Mouse (Mus musculus): Measurements from ENCODE around the gene 1700056E22Rik.
A peak's percentile ranks its signal among the peaks of the same experiment; 100 is the strongest.

1700056E22Rik gene

DNA sequence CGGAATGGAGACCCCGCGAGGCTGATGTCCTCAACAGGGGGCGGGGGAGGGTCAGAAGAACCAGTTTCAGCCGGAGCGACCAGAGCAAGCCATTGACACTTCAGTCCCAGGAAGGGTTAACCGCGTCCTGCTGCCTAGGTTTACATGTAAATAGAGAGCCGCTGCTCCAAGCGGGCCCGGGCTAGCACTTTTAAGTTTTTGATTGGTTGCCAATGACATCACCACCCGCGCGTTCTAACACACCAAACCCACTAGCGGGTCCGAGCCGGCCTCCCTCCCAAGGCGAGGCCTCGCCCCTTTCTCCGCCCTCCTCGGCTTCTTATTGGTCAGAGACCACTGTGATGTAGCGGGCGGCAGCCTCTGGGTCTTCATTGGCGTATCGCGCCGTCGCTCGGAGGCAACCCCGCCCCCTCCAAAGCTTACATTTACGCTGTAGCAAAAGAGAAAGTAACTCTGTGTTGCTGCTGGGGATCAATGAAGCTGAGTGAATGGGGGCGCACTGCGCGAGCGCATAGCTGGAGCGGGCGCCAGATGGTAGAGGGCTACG is at the start of gene 1700056E22Rik:
Gene 1700056E22Rik, minus strand, starts transcription at position 291 of the 547 bp plus-strand sequence.
- peak; percentile 89 for DNase-seq (ENCODE audit: extremely low spot score, low read depth, low spot score)

DNA sequence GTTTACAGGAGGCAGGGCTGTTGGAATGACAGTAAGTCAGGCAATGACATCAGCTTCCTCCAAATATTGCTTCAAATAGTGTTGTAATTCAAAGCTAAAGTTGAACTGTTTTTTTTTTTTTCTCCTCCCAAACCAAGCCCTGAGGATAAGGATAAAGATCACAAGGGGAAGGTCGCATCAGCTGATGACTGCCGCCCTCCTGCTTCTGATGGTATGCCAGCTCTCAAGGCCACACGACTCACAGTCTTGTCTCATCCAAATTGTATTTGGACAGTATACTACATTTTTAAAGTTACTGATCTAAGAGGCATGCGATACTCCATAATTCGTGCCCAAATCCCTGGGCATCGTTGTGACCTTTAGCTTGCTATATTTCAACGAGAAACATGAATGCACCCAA is 49.1 kb upstream of the 1700056E22Rik start:
- no peak for DNase-seq (ENCODE audit: extremely low spot score, low read depth, low spot score)

DNA sequence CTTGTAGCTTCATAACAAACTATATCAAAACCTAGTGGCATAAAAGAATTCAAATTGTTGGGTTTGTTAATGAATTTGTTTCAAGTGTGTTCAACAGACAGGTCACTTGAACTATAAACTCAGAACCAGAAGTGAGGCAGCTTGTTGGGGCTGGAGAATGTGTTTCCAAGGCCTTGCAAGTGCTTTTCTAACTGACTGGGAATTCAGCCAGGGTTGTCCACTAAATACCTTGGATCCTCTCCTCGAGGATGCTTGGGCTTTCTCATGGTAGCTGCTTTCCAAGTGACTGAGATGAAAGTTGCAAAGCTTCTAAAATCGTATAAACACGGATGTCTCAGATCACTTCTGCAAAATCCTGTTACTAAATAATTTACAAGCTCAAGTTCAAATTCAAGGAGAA is 48.6 kb upstream of the 1700056E22Rik start:
- no peak for DNase-seq (ENCODE audit: extremely low spot score, low read depth, low spot score)

DNA sequence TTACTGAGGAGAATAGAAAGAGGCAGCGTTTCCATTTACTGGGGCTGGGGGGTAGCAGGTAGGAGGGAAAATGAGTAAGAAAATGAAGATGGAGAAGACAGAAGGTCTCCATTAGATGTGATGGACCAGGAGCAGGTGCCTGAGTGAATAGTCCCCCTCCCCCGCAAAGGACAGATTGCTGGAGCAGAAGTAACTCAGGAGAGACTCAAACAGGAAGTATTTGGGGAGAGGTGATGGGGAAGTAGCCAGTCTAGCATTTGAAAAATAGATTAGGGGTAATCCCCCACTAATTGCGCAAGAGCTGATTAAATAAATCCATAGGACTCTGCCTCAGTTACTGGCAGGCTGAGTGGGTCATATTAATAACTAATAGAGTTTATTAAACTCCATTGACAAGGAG is 45.2 kb upstream of the 1700056E22Rik start:
- no peak for DNase-seq (ENCODE audit: extremely low spot score, low read depth, low spot score)

DNA sequence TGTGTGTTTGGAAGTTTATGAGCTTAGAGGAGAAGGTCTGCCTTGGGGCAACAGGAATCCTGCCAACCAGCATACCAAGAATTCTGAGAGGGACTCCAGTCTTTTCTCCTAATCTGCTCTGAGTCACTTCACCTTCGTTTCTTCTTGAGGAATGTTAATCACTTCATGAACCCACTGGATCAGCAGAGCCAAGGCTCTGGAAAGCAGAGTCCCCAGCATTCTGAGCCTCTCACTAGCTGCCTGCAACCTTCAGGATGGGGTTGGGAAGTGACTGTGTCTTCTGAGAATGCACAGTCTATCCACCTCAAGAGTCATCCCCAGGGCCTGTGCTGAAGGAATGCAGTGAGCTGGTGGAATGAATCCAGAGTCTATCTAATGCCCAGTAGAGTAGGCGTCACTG is 42.7 kb upstream of the 1700056E22Rik start:
- DNase-seq (ENCODE audit: extremely low spot score, low read depth, low spot score) = no peak

DNA sequence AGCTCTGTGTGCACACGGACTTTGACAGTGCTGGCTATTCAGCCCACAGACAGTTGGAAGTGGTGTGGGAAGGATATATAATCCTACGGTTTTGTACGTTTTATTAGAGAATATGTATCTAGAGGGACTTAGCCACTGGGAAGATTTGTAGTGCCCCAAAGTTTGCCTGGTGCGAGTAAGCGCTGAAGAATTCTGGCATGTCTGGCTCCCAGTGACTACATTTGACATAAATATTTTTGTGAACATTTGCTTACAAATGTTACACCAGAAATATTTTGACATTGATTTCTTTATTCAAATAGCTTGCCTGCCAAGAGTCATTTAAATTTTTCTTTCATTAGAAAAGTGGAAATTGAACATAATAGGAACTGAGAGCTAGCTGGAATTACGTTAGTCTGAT is 42.0 kb upstream of the 1700056E22Rik start:
- DNase-seq (ENCODE audit: extremely low spot score, low read depth, low spot score) = no peak

DNA sequence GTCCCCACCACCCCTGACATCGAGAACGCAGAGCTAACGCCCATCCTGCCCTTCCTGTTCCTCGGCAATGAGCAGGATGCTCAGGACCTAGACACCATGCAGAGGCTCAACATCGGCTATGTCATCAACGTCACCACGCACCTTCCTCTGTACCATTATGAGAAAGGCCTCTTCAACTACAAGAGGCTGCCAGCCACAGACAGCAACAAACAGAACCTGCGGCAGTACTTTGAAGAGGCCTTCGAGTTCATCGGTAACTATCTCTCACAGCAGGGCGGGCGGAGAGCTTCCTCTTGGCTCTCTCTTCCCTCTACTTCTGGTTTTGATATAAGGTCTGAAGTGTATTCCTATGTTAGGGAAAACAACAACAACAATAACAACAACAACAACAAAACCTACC is 34.9 kb upstream of the 1700056E22Rik start:
- DNase-seq (ENCODE audit: extremely low spot score, low read depth, low spot score) = no peak

DNA sequence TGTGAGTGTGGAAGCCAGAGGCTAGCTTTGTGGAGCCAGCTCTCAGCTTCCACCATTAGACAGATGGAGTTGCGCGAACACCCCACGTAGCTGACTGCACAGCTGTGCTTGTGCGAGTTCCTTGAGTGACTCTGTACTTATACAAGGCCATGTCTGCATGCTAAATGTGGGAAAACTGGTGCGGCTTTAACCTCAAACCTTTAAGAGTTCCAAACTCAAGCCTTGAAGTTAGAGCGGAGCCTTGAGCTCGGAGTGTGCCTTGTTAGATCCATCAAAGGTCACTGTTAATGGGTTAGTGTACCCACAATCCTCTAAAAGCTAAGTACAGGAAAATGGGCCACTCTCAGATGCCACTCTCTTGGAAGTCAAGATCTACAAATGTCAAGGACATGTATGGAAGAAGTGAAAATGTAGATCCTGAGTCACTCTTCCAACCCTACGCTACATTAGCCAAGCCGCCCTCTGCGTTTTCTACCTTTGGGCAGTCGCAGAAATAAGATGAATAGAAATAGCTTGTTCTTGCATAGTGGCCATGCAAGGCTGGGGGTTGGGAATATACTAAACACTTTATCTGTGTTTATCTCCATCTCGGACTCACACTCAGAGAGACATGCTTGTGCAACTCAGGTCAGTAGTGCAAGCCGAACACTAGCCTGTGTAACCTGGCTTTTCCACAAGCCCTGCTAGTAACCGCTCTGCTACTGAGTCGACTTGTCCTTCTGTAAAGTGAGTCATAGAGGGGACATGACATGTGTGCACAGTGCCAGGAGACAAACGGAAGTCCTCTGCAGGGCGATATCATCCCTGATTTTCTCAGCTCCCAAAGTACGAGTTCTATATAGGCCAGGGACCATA is 33.8 kb upstream of the 1700056E22Rik start:
- DNase-seq (ENCODE audit: extremely low spot score, low read depth, low spot score) = no peak

DNA sequence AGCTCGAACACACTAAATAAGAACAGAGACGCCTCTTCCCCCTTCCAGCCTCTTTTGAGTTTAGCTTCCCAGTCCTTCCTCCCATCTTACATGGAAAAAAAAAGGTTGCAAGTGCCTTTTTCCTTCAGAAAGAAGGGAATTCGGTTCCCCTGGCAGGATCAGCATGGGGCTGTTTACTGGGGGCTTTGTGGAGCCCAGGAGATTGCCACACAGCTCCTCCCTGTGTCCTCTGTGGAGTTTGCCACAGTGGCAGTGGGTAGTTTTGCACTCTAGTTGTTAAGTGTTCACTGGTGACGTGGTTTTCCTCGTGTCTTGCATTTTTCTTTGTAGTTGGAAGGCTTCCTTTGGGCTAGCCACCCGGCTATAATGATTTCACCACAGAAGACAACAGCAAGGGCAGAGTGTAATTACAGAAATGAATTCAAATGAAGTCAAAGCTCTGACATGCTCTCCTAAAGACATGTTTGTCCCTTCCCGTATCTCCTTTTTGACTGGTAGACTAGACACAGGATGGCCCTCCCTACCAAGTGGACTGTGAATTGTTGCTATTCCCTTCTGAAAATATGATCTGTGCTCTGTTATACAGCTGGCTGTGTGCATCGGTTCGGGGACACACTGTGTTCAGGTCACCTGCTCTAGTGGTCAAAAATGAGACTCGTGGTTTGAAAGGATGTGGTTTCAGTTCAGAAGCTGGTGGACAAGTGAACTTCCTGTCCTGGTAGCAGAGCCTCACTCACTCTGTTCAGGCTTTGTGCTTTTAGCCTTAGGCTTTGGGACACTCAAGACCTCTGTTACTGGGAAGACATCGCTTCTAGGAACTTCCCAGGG is 32.6 kb upstream of the 1700056E22Rik start:
- DNase-seq (ENCODE audit: extremely low spot score, low read depth, low spot score) = no peak

DNA sequence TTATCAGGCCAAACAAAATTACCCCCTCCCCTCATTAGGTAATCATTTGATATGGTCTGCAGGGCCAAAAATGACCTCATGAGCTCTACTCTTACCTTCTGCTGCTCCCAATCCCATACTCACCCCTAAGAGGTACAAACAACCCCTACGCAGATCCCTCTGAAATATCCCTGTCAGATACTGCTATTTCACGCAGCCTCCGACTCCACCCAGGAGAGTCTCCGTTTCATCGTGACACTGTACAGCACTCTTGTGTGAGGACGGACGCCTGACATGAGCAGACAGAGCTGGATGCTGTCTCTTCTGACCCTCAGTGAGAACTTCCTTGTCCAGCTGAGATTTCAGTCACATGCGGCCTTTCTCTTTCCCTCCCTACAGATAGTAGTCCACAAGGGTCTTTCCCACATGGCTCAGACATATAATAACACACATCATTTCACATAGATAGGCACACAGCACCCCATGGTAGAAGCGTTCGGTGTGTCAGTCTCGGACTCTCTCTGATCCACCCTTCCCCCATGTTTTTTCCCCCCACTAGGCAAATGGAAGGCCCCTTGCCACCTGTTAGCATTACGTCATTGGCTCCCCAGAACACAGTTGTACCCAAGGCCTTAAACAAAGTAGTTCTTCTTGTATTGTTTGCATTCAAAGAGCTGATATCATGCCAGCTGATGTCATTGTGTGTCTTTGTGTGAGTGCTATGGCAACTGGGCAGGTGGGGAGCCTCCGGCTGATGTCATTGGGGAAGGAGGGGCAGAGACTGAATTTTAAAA is 31.7 kb upstream of the 1700056E22Rik start:
- no peak for DNase-seq (ENCODE audit: extremely low spot score, low read depth, low spot score)

DNA sequence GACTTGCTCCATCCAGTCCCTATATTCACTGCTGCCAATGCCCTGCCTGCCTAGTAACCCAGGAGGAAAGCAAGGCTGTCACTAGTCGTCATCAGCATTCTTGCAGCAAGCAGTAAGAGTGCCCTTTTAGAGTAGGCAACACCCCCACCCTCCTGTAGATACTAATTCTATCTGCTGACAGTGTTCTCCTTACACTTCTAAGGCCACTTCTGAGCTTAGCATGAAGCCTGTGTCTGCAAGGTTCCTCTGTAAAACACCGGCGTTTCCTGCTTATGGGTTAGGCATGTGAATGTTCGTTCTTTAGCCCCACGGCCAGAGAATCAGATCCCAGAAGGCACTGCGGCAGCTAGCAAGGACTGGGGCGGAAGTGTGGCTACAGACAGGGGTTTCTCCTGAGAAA is 30.2 kb upstream of the 1700056E22Rik start:
- no peak for DNase-seq (ENCODE audit: extremely low spot score, low read depth, low spot score)

DNA sequence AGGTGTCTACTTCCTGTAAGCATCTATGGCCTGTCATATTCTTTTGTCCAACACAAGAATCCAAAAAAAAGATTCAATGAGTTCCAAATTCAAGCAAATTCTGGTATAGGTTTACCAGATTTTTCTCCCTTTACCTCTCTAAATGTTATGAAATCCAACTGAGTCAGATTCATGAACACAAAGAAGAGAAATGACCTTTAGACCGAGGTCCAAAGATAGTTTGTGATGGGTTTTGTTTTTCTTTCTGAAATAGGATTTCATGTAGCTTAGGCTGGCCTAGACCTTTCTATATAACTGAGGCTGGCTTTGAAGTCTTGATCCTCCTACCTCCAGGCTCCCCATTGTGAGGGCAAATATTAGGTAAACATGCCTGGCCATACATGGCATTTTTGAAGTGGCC is 27.8 kb upstream of the 1700056E22Rik start:
- DNase-seq (ENCODE audit: extremely low spot score, low read depth, low spot score) = no peak

DNA sequence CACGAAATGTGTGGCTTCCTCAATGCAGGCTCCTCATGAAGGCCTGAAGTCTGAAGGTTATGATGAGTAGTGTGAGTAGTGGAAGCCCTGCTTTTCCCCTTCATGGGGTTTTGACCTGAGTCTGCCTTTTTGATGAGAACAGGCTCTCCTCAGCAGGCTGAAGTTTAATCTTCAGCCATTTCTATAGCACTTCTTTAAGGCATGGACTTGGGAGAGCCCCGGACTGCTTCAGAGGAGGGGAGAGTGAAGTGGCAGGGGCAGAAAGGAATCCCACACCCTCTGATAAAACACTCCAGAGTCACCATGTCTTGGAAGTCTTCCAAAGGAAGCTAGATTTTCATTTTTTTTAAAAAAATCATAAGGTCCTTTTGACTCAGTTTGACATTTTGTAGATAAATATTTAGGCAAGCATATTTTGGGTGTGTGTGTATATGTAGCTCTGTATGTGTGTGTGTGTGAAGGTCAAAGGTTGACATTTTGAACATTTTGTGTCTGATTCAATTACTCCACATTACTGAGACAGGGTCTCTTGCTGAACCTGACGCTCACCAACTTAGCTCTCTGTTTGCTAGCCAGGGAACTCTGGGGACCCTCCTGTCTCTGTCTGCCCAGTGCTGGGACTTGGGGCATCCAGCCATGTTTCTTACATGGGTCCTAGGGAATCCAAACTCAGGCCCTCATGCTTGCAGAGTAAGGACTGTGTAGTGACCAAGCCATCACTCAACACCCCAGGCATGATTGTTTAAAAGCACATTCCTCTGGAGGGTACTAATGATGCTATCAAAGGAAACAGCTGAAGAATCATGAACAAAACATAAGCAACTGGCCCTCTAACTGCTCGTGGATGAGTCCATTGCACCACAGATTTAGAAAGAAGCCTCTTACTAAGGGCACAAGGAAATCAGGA is 27.0 kb upstream of the 1700056E22Rik start:
- no peak for DNase-seq (ENCODE audit: extremely low spot score, low read depth, low spot score)

DNA sequence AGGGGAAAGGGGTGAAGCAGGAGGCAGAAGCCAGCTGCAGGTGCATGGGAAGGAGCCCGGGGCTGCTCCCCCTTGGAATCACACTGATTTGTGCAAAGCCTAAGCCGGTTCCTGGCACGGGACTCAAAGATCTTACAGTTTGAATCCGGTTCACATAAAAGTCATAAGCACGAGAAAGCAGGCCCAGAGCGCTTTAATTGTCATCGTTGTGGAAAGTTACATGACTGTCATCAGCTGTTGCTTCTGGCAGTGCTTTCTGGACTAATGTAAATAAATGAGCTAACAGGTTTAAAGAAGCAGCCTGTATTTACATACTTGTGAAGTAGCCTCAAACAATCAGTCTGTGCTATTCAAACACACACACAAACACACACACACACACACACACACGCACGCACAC is 26.3 kb upstream of the 1700056E22Rik start:
- DNase-seq (ENCODE audit: extremely low spot score, low read depth, low spot score) = no peak

DNA sequence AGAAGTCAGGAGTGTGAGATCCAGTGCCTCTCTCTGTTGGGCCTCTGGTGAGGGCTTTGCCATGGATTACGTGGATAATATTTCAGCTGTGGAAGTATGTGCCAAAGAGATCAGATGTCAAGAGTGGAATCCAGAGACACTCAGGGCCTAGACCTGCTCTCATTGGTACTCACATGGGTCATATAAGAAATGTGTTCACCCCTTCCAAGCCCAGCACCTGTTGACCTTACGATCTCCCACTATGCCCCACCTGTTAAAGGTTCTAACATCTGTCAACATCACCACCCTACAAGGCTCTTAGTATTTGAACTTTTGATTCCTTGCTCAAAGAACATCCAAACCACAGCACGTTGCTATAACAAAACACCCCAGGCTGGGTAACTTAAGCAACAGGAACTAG is 25.7 kb upstream of the 1700056E22Rik start:
- no peak for DNase-seq (ENCODE audit: extremely low spot score, low read depth, low spot score)

DNA sequence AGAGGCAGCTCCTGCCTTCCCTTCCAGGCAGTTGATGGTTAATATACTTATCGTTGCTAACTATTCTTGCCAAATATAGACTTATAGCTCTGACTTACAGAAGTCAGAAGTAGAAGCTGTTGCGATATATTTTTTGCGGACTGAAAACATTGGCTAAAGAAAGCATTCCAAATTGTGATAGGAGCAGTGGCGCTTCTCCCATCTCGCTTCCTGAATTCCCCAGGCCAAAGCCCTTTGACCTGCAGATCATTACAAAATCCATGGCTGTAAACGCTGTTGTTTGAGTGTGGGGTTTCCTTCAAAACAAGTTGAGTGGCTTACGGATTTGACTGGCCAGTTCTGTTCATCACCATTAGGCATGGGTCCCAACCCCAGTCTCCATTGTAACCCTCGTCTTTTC is 24.1 kb upstream of the 1700056E22Rik start:
- no peak for DNase-seq (ENCODE audit: extremely low spot score, low read depth, low spot score)

DNA sequence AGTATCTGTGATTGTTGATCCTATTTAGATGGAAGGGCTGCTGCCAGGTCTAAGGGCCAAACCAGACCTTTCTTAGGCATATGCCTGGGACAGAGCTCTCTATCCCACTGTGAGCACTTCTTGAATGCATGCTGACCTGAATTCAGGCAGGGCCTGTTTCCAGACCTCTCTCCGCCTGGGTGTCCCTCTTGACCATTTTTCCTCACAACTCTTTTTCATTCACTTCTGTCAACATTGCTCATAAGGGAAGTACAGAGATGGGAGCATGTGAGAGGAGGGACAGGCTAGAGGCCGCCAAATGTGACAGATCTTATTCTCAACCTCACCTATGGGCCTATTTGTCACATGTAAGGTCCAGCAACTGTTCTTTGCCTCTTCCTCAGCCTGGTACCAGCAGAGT is 20.1 kb upstream of the 1700056E22Rik start:
- DNase-seq (ENCODE audit: extremely low spot score, low read depth, low spot score) = no peak

DNA sequence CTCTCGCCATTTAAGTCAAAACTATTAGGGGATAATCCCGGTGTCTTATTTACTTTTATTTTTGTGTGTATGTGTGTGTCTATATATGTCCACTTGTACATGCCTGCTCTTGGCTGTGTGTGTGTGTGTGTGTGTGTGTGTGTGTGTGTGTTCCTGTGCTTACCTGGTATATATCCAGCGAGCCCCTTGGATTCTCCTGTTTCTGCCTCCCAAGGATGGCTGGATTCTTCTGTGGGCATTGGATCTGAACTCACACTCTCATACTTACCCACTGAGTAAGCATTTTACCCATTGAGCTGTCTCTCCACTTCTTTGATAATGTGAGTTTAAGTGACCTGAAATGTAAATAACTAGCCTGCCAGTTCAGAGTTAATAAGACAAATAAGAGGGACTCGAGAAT is 19.6 kb upstream of the 1700056E22Rik start:
- DNase-seq (ENCODE audit: extremely low spot score, low read depth, low spot score) = no peak

DNA sequence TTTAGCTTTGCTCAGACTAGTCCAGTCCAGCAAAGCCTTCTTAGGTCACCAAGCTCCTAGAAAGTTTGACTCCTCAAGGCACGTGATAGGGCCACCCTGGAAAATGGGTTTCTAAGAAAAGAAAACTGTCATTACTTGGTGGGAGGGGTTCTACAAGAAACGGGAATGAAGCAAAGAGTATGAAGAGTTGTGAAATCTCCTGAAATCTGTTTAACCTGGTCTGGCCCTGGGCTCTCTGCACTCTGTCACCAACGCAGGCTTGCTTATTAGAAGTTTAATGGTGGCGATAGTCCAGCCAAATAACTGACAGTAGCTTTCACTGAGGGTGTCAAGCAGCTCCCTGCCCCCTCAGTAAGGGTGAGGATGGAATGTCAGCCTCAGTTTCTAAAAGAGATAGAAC is 19.0 kb upstream of the 1700056E22Rik start:
- DNase-seq (ENCODE audit: extremely low spot score, low read depth, low spot score) = no peak

DNA sequence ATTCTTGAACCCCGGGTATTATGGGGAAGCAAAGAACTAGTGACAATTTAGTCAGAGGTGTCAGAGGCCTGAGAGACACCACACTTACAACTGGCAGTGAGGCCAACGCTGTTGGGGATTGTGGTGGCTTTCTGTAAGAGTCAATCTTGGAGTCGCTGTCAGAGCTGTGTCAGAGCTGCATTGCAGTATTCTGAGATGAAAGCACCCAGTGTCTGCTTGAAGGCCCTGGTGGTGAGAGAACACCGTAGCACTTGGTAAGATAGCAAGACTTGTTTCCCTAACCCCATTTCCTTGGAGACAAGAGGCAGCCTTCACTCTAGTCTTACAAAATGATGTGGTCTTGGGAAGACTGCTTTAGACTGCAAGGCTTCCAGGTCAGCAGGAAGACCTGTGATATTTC is 18.2 kb upstream of the 1700056E22Rik start:
- DNase-seq (ENCODE audit: extremely low spot score, low read depth, low spot score) = no peak

All from hindlimb bud, embryonic 11.5 days (tissue).